Mouse (Mus musculus): ENCODE measurements at regions not wholly inside any gene's neighbourhood (a gene's known extent, or its start where the extent isn't known, plus 50 kb on each side); places are given as distances from the start of the nearest gene placed in this dataset.
"Not testable (repeated sequence)": the region's sequence is repeated elsewhere in the genome, so short reads cannot be mapped to it uniquely, and the experiment has no call there.

DNA sequence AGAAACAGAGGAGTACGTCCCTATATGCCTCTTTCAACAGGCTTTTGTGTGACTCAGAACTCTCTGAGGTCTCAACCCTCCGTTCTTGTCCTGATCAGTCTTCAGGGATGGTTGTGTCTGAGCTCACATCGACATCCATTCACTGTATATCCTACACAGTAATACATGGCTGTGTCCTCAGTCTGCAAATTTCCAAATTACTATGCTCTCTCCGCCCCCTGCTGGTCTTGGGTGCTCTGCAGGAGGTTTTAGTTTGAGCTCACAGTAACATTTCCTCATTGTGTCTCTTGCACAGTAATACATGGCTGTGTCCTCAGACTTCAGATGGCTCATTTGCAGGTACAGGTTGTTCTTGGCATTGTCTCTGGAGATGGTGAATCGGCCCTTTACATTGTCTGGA, 53.5 kb downstream of the Adam6a start:
- DNase-seq (ENCODE audit: low spot score), result not testable (repeated sequence)

DNA sequence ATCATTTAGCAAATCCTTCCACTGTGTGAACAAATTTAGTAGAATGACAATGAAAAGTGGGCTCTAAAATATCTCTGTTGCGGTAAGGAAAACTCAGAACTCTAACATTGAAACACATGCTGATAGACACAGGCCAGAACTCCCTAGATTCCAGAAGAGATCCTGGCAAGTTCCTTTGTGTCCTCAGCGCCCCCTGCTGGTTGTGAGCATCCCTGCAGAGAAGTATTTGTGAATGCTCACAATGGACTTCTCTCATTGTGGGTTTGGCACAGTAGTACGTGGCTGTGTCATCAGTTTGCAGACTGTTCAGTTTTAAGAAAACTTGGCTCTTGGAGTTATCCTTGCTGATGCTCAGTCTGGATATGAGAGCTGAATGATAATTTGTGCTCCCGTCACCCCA, 67.2 kb downstream of the Adam6a start:
- DNase-seq (ENCODE audit: low spot score), result peak; percentile 2

DNA sequence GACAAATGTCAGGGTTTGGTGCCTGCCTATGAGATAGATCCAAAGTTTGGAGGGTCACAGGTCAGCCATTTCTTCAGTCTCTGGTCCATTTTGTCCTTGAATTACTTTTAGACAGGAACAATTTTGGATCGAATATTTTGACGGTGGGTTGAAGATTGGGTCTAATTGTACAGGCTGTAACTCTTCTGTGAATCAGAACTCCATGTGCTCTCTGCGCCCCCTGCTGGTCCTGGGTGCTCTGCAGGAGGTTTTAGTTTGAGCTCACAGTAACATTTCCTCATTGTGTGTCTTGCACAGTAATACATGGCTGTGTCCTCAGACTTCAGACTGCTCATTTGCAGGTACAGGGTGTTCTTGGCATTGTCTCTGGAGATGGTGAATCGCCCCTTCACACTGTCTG, 81.5 kb downstream of the Adam6a start:
- DNase-seq (ENCODE audit: low spot score), result not testable (repeated sequence)

DNA sequence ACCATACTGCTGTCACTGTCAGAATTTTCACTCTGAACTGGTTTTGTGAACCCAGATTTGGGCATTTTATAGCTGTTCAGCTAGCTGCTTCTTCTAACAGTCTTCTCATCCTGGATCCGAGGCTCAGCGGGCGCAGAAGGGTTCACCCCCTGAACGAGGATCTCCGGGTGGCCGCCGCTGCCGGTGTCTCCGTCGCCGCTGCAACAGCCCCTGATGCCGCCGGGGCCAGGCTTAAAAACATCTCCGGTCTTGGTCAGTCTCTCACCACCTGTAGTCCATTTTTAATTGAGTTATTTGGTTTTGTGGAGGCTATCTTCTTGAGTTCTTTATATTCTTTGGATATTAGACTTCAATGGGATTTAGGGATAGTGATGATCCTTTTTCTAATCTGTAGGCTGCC, 87.1 kb downstream of the Adam6a start:
- DNase-seq (ENCODE audit: low spot score), result not testable (repeated sequence)
